Mouse (Mus musculus): ENCODE measurements at regions not wholly inside any gene's neighbourhood (a gene's known extent, or its start where the extent isn't known, plus 50 kb on each side); places are given as distances from the start of the nearest gene placed in this dataset.

GRCm38 (mm10) chr2:80717979-80718378 lies 100.9 kb downstream of the Nup35 start:
- Histone ChIP-seq H3K27ac (no peak overlapping the region), H3K9ac (replicated peaks) (no peak overlapping the region), H3K9me3 (no peaks in the 10 kb centered on the region), H3K36me3 (no peaks in the 10 kb centered on the region), H3K27me3 (no peaks in the 10 kb centered on the region), H3K4me3 (replicated peaks) (no peak overlapping the region), H3K4me2 (replicated peaks) (no peak overlapping the region), H3K4me1 (replicated peaks) (no peaks in the 10 kb centered on the region)
- ATAC-seq: no peak
- WGBS: 76% methylated on average over 2 of the region's 2 CpGs

GRCm38 (mm10) chr2:80724085-80724484 lies 107.0 kb downstream of the Nup35 start:
- H3K9ac ChIP-seq (replicated peaks): no peak overlapping the region
- WGBS: 73% methylated on average over 5 of the region's 5 CpGs
- H3K27me3 ChIP-seq: no peaks in the 10 kb centered on the region
- H3K9me3 ChIP-seq: no peaks in the 10 kb centered on the region
- no peak overlapping the region for H3K4me2 ChIP-seq (replicated peaks)
- no peak overlapping the region for H3K4me3 ChIP-seq (replicated peaks)
- H3K4me1 ChIP-seq (replicated peaks): no peaks in the 10 kb centered on the region
- no peaks in the 10 kb centered on the region for H3K36me3 ChIP-seq
- H3K27ac ChIP-seq: no peak overlapping the region
- ATAC-seq: no peak

DNA sequence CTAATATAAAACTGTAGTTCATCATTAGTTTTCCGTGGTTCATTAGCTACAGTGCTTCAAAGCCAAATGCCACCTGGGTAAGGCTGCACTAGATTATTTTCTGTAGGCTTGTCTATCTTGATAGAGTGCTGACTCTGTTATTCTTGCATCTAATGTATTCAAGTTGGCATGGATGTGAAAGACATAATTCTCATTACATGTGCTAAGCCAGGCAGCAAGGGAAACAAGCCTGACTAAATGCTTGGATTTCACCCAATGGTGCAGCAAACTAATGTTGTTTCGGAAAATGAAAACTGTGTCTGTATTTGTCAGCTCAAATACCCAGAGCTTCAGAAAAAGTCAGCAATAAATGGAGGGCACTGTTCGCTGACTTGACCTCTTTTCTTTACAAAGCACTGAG lies 114.3 kb downstream of the Nup35 start:
- Histone ChIP-seq H3K4me3 (replicated peaks) (no peak overlapping the region), H3K4me1 (replicated peaks) (no peaks in the 10 kb centered on the region), H3K4me2 (replicated peaks) (no peak overlapping the region), H3K36me3 (no peaks in the 10 kb centered on the region), H3K27me3 (no peaks in the 10 kb centered on the region), H3K9ac (replicated peaks) (no peak overlapping the region), H3K27ac (no peak overlapping the region), H3K9me3 (no peaks in the 10 kb centered on the region)
- WGBS: 85% methylated on average over 3 of the region's 3 CpGs
- no peak for ATAC-seq

DNA sequence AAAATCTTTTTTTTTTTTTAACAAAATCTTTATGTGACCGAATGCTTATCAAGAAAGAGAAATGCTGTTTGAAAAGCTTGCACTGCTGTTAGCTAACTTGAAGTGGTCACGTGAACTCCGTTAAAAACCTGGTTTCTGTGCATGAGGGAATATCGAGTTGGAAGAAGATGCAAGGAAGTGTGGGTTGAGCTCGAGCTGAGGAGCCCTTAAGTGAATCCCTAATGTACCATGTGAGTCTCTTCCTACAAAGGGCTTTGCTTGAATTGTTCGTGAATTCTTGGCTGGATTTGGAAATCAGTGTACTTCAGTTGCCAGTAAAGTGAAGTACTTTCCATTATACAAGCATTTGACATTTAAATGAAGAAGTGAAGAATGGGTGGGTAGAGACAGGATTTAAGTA lies 129.7 kb downstream of the Nup35 start:
- H3K4me2 ChIP-seq (replicated peaks): no peak overlapping the region
- H3K9ac ChIP-seq (replicated peaks): no peak overlapping the region
- no peaks in the 10 kb centered on the region for H3K27me3 ChIP-seq
- WGBS: 74% methylated on average over 6 of the region's 6 CpGs
- no peak overlapping the region for H3K27ac ChIP-seq
- H3K4me3 ChIP-seq (replicated peaks): no peak overlapping the region
- no peaks in the 10 kb centered on the region for H3K4me1 ChIP-seq (replicated peaks)
- H3K9me3 ChIP-seq: no peaks in the 10 kb centered on the region
- no peaks in the 10 kb centered on the region for H3K36me3 ChIP-seq
- no peak for ATAC-seq

- H3K27me3 ChIP-seq: no peaks in the 10 kb centered on the region
- 0 out of 2 replicates have a peak, but pooled peaks have one; percentile 40 for ATAC-seq
- H3K4me1 ChIP-seq (replicated peaks): no peaks in the 10 kb centered on the region
- no peak overlapping the region for H3K9ac ChIP-seq (replicated peaks)
- H3K4me3 ChIP-seq (replicated peaks): no peak overlapping the region
- H3K9me3 ChIP-seq: no peaks in the 10 kb centered on the region
- H3K27ac ChIP-seq: no peak overlapping the region
- H3K36me3 ChIP-seq: no peaks in the 10 kb centered on the region
- 44% methylated on average over 3 of the region's 3 CpGs for WGBS
- no peak overlapping the region for H3K4me2 ChIP-seq (replicated peaks)
Observed at GRCm38 (mm10) chr2:80762013-80762612, 145.1 kb downstream of the Nup35 start.

- Histone ChIP-seq H3K9ac (replicated peaks) (no peak overlapping the region), H3K27ac (no peak overlapping the region), H3K4me3 (replicated peaks) (no peak overlapping the region), H3K27me3 (no peaks in the 10 kb centered on the region), H3K4me1 (replicated peaks) (no peaks in the 10 kb centered on the region), H3K9me3 (no peaks in the 10 kb centered on the region), H3K4me2 (replicated peaks) (no peak overlapping the region), H3K36me3 (no peaks in the 10 kb centered on the region)
- ATAC-seq: no peak
- WGBS: 84% methylated on average over 5 of the region's 5 CpGs
Observed at GRCm38 (mm10) chr2:80771176-80771575, 154.1 kb downstream of the Nup35 start.

GRCm38 (mm10) chr2:80772455-80772854 lies 155.4 kb downstream of the Nup35 start:
- no peak overlapping the region for H3K4me3 ChIP-seq (replicated peaks)
- no peak for ATAC-seq
- WGBS: 78% methylated on average over 3 of the region's 3 CpGs
- no peaks in the 10 kb centered on the region for H3K27me3 ChIP-seq
- H3K4me1 ChIP-seq (replicated peaks): no peaks in the 10 kb centered on the region
- no peak overlapping the region for H3K4me2 ChIP-seq (replicated peaks)
- no peak overlapping the region for H3K27ac ChIP-seq
- no peaks in the 10 kb centered on the region for H3K36me3 ChIP-seq
- no peak overlapping the region for H3K9ac ChIP-seq (replicated peaks)
- H3K9me3 ChIP-seq: no peaks in the 10 kb centered on the region

DNA sequence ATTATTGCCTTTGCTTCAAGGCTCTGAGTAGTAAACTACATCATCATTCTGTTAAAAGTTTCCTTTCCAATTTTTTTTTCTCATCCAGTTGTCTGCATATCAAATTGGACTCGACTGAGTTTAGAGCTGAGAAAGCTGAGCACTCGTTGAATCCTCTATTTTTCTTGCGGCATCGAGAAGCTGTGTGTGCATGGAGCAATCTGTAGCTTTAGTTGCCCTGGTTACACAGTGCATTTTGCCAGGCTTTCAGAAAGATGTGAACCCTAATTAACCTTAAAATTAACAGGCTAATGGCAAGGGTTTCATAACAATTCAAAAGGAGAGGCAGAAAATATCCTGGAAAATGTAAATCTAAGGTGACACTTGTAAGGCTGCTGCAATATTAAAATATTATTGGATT lies 169.3 kb downstream of the Nup35 start:
- no peak for ATAC-seq
- Histone ChIP-seq H3K4me1 (replicated peaks) (peaks cover 10% of the 10 kb centered on the region), H3K9ac (replicated peaks) (no peak overlapping the region), H3K4me2 (replicated peaks) (no peak overlapping the region), H3K27ac (no peak overlapping the region), H3K36me3 (no peaks in the 10 kb centered on the region), H3K4me3 (replicated peaks) (no peak overlapping the region), H3K27me3 (no peaks in the 10 kb centered on the region), H3K9me3 (no peaks in the 10 kb centered on the region)
- 78% methylated on average over 4 of the region's 4 CpGs for WGBS

GRCm38 (mm10) chr2:80793345-80794147 lies 176.5 kb downstream of the Nup35 start:
- Histone ChIP-seq H3K27me3 (no peaks in the 10 kb centered on the region), H3K9me3 (no peaks in the 10 kb centered on the region), H3K4me3 (replicated peaks) (no peak overlapping the region), H3K27ac (no peak overlapping the region), H3K36me3 (no peaks in the 10 kb centered on the region), H3K4me1 (replicated peaks) (peaks cover 7% of the 10 kb centered on the region), H3K9ac (replicated peaks) (no peak overlapping the region), H3K4me2 (replicated peaks) (no peak overlapping the region)
- WGBS: 71% methylated on average over 14 of the region's 14 CpGs
- no peak for ATAC-seq

DNA sequence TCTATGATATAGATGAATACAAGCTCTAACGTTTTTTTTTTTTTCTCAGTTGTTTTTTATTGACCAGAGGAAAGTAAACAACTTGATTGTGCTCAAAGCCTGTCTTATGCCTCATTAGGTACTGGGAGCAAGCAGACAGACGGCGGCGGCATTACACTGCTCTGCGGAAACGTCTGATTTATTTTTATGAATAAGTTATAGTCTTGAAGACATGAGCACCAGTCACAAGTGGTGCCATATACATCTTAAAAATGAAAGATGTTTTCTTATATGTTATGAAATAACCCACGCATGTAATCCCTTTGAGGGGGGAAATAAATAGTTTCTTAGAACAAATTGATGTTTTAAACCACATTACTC lies 177.1 kb downstream of the Nup35 start:
- Histone ChIP-seq H3K9me3 (no peaks in the 10 kb centered on the region), H3K9ac (replicated peaks) (no peak overlapping the region), H3K27me3 (no peaks in the 10 kb centered on the region), H3K36me3 (no peaks in the 10 kb centered on the region), H3K27ac (no peak overlapping the region), H3K4me3 (replicated peaks) (no peak overlapping the region), H3K4me2 (replicated peaks) (no peak overlapping the region), H3K4me1 (replicated peaks) (peaks cover 5% of the 10 kb centered on the region)
- WGBS: 77% methylated on average over 7 of the region's 7 CpGs
- ATAC-seq: no peak

- 82% methylated on average over 2 of the region's 2 CpGs for WGBS
- Histone ChIP-seq H3K4me3 (replicated peaks) (no peak overlapping the region), H3K4me1 (replicated peaks) (no peaks in the 10 kb centered on the region), H3K9ac (replicated peaks) (no peak overlapping the region), H3K27ac (no peak overlapping the region), H3K36me3 (no peaks in the 10 kb centered on the region), H3K4me2 (replicated peaks) (no peak overlapping the region), H3K9me3 (no peaks in the 10 kb centered on the region), H3K27me3 (no peaks in the 10 kb centered on the region)
- ATAC-seq: no peak
Observed at GRCm38 (mm10) chr2:80819268-80819667, 202.2 kb downstream of the Nup35 start.

- Histone ChIP-seq H3K4me3 (replicated peaks) (no peak overlapping the region), H3K4me1 (replicated peaks) (no peaks in the 10 kb centered on the region), H3K9me3 (no peaks in the 10 kb centered on the region), H3K27ac (no peak overlapping the region), H3K4me2 (replicated peaks) (no peak overlapping the region), H3K9ac (replicated peaks) (no peak overlapping the region), H3K27me3 (no peaks in the 10 kb centered on the region), H3K36me3 (no peaks in the 10 kb centered on the region)
- ATAC-seq: no peak
- 55% methylated on average over 1 of the region's 1 CpGs for WGBS
Observed at GRCm38 (mm10) chr2:80851056-80851455, 234.0 kb downstream of the Nup35 start.

- no peak overlapping the region for H3K27ac ChIP-seq
- no peak for ATAC-seq
- no peak overlapping the region for H3K4me2 ChIP-seq (replicated peaks)
- H3K4me3 ChIP-seq (replicated peaks): no peak overlapping the region
- no peak overlapping the region for H3K9ac ChIP-seq (replicated peaks)
- no peaks in the 10 kb centered on the region for H3K36me3 ChIP-seq
- WGBS: 85% methylated on average over 4 of the region's 4 CpGs
- H3K27me3 ChIP-seq: no peaks in the 10 kb centered on the region
- no peaks in the 10 kb centered on the region for H3K9me3 ChIP-seq
- 0 out of 2 replicates have a peak, but pooled peaks cover 2% of the 10 kb centered on the region for H3K4me1 ChIP-seq (replicated peaks)
Observed at GRCm38 (mm10) chr2:80855214-80855613, 238.2 kb downstream of the Nup35 start.

Measured in midbrain, embryonic 13.5 days (tissue).